Mouse (Mus musculus) stomach, embryonic 15.5 days (tissue): Measurements from ENCODE around the gene Prdx5. TPM values are rescaled to one million over a fixed set of nuclear protein-coding genes. Genes with fewer than 3 reads are reported as not detected.
A peak's percentile ranks its signal among the peaks of the same experiment; 100 is the strongest.

Experiments used
- ATAC-seq: fragments of 200-750 bp; cut with Nextera tagmentation; 2 replicates; pipeline ENCODE4 v1.8.0; 2017; ENCODE audit warnings: low read depth, moderate number of reproducible peaks, moderate TSS enrichment; ENCODE audit not compliant: insufficient read depth, low FRiP score
- H3K27ac ChIP-seq: fragments of 300-500 bp; sonication (generic); 2 replicates; pipeline ENCODE4 v1.5.1; 2015; ENCODE audit warnings: mild to moderate bottlenecking, inconsistent platforms
- H3K27me3 ChIP-seq: fragments of 300-500 bp; sonication (generic); replicated peaks from 2 replicates; pipeline ENCODE4 v1.6.1; 2015; ENCODE audit warnings: inconsistent platforms
- H3K36me3 ChIP-seq: fragments of 300-500 bp; sonication (generic); 2 replicates; pipeline ENCODE4 v1.6.1; 2015; ENCODE audit warnings: inconsistent platforms
- H3K4me1 ChIP-seq: fragments of 300-500 bp; sonication (generic); 2 replicates; pipeline ENCODE4 v1.6.1; 2015; ENCODE audit warnings: inconsistent platforms
- H3K4me2 ChIP-seq: fragments of 300-500 bp; sonication (generic); 2 replicates; pipeline ENCODE4 v1.6.1; 2015; ENCODE audit warnings: mild to moderate bottlenecking, inconsistent platforms
- H3K4me3 ChIP-seq: fragments of 300-500 bp; sonication (generic); replicated peaks from 2 replicates; pipeline ENCODE4 v1.5.1; 2015; ENCODE audit warnings: inconsistent platforms
- H3K9ac ChIP-seq: fragments of 300-500 bp; sonication (generic); 2 replicates; pipeline ENCODE4 v1.6.1; 2015; ENCODE audit warnings: inconsistent platforms
- H3K9me3 ChIP-seq: fragments of 300-500 bp; sonication (generic); 2 replicates; pipeline ENCODE4 v1.6.1; 2016; ENCODE audit warnings: inconsistent platforms
- whole genome bisulfite sequencing: fragments of 180-500 bp; shearing (Covaris S2); methylation state at CpG from one replicate; pipeline ENCODE4 v1.1.7; 2015; 5-methylcytosine and 5-hydroxymethylcytosine counted together
- polyA plus RNA-seq: library from polyadenylated mRNA; unstranded; fragments of >200 nt; fragmentation: Nextera tagmentation; extraction: Ambion mirVana; gene quantifications from 2 replicates; pipeline ENCODE4 v1.2.1, GENCODE M21; 2015

Prdx5 gene
- polyA plus RNA-seq, 1 experiment from 2014 or later: 279 TPM

- H3K27me3 ChIP-seq: no peaks in the 10 kb centered on the region
- ATAC-seq: no peak
- H3K9ac ChIP-seq: no peak overlapping the region
- H3K4me3 ChIP-seq: no peak overlapping the region
- H3K4me1 ChIP-seq: peaks cover 20% of the 10 kb centered on the region
- H3K27ac ChIP-seq: no peak overlapping the region
- H3K9me3 ChIP-seq: no peaks in the 10 kb centered on the region
- 54% methylated on average over 4 of the region's 4 CpGs for WGBS
- no peak overlapping the region for H3K4me2 ChIP-seq
- H3K36me3 ChIP-seq: no peaks in the 10 kb centered on the region
Measured at GRCm38 (mm10) chr19:6947742-6948141, 37.8 kb upstream of the Prdx5 start.

- Histone ChIP-seq H3K9me3 (no peaks in the 10 kb centered on the region), H3K36me3 (no peaks in the 10 kb centered on the region), H3K9ac (no peak overlapping the region), H3K4me2 (no peak overlapping the region), H3K4me3 (no peak overlapping the region), H3K27me3 (no peaks in the 10 kb centered on the region), H3K4me1 (peaks cover 27% of the 10 kb centered on the region), H3K27ac (no peak overlapping the region)
- WGBS: 94% methylated on average over 6 of the region's 6 CpGs
- no peak for ATAC-seq
Measured at GRCm38 (mm10) chr19:6943709-6944108, 33.8 kb upstream of the Prdx5 start.

- peak; percentile 0; the same call in 1 of the 2 replicates for ATAC-seq
Measured at GRCm38 (mm10) chr19:6942764-6943163, 32.9 kb upstream of the Prdx5 start.

GRCm38 (mm10) chr19:6942249-6942691 lies 32.4 kb upstream of the Prdx5 start, which contains the start of gene Gpr137:
Gene Gpr137 (minus strand): TSS chr19:6942480.
- peak within 1 kb of the TSS; percentile 98 for H3K4me2 ChIP-seq
- no peaks in the 10 kb centered on the region for H3K36me3 ChIP-seq
- H3K4me1 ChIP-seq: peaks cover 26% of the 10 kb centered on the region
- peak within 1 kb of the TSS; percentile 88 for H3K9ac ChIP-seq
- no peaks in the 10 kb centered on the region for H3K9me3 ChIP-seq
- no peaks in the 10 kb centered on the region for H3K27me3 ChIP-seq
- H3K4me3 ChIP-seq: peak within 1 kb of the TSS; percentile 72
- under 1% methylated on average over 27 of the region's 27 CpGs for WGBS
- peak within 1 kb of the TSS; percentile 98 for H3K27ac ChIP-seq
- ATAC-seq: peak; percentile 91

More at GRCm38 (mm10) chr19:6942764-6943163, 32.9 kb upstream of the Prdx5 start:
- H3K36me3 ChIP-seq: no peaks in the 10 kb centered on the region
- H3K4me2 ChIP-seq: peak overlapping the region; percentile 98
- H3K9ac ChIP-seq: peak overlapping the region; percentile 81
- H3K27me3 ChIP-seq: no peaks in the 10 kb centered on the region
- 22% methylated on average over 5 of the region's 5 CpGs for WGBS
- no peaks in the 10 kb centered on the region for H3K9me3 ChIP-seq
- peak overlapping the region; percentile 98 for H3K27ac ChIP-seq
- H3K4me3 ChIP-seq: peak overlapping the region; percentile 72
- peaks cover 27% of the 10 kb centered on the region for H3K4me1 ChIP-seq

GRCm38 (mm10) chr19:6941372-6942248 lies 31.7 kb upstream of the Prdx5 start, which contains the start of gene Bad:
Gene Bad (plus strand): TSS chr19:6941861.
- 0% methylated on average over 83 of the region's 83 CpGs for WGBS
- Histone ChIP-seq H3K4me3 (peak within 1 kb of the TSS; percentile 72), H3K9me3 (no peaks in the 10 kb centered on the region), H3K36me3 (no peaks in the 10 kb centered on the region), H3K27me3 (no peaks in the 10 kb centered on the region), H3K4me2 (peak within 1 kb of the TSS; percentile 98), H3K4me1 (peaks cover 24% of the 10 kb centered on the region), H3K9ac (peak within 1 kb of the TSS; percentile 88), H3K27ac (peak within 1 kb of the TSS; percentile 98)
- ATAC-seq: peak; percentile 73

GRCm38 (mm10) chr19:6940396-6941351 lies 30.8 kb upstream of the Prdx5 start:
- Histone ChIP-seq H3K36me3 (no peaks in the 10 kb centered on the region), H3K27ac (peak overlapping the region; percentile 98), H3K9ac (peak overlapping the region; percentile 88), H3K4me2 (peak overlapping the region; percentile 98), H3K4me1 (peaks cover 24% of the 10 kb centered on the region), H3K4me3 (peak overlapping the region; percentile 72), H3K9me3 (no peaks in the 10 kb centered on the region), H3K27me3 (0 out of 2 replicates have a peak, but pooled peaks cover 6% of the 10 kb centered on the region)
- no peak for ATAC-seq
- 19% methylated on average over 29 of the region's 29 CpGs for WGBS

GRCm38 (mm10) chr19:6939106-6940002 lies 29.4 kb upstream of the Prdx5 start:
- Histone ChIP-seq H3K4me1 (peaks cover 25% of the 10 kb centered on the region), H3K36me3 (no peaks in the 10 kb centered on the region), H3K9me3 (no peaks in the 10 kb centered on the region), H3K4me2 (no peak overlapping the region), H3K4me3 (no peak overlapping the region), H3K27me3 (peaks cover 18% of the 10 kb centered on the region), H3K27ac (no peak overlapping the region), H3K9ac (no peak overlapping the region)
- 85% methylated on average over 20 of the region's 20 CpGs for WGBS
- no peak for ATAC-seq

- ATAC-seq: no peak
- H3K9ac ChIP-seq: no peak overlapping the region
- H3K4me2 ChIP-seq: no peak overlapping the region
- H3K4me3 ChIP-seq: no peak overlapping the region
- H3K9me3 ChIP-seq: no peaks in the 10 kb centered on the region
- 78% methylated on average over 16 of the region's 16 CpGs for WGBS
- H3K27ac ChIP-seq: no peak overlapping the region
- peaks cover 26% of the 10 kb centered on the region for H3K4me1 ChIP-seq
- no peaks in the 10 kb centered on the region for H3K36me3 ChIP-seq
- peaks cover 33% of the 10 kb centered on the region for H3K27me3 ChIP-seq
Measured at GRCm38 (mm10) chr19:6937541-6938465, 27.9 kb upstream of the Prdx5 start.

- H3K36me3 ChIP-seq: no peaks in the 10 kb centered on the region
- no peak for ATAC-seq
- no peak overlapping the region for H3K4me3 ChIP-seq
- no peaks in the 10 kb centered on the region for H3K9me3 ChIP-seq
- WGBS: 23% methylated on average over 3 of the region's 3 CpGs
- peaks cover 22% of the 10 kb centered on the region for H3K4me1 ChIP-seq
- H3K27ac ChIP-seq: no peak overlapping the region
- H3K4me2 ChIP-seq: no peak overlapping the region
- H3K27me3 ChIP-seq: peaks cover 48% of the 10 kb centered on the region
- no peak overlapping the region for H3K9ac ChIP-seq
Measured at GRCm38 (mm10) chr19:6936299-6936698, 26.4 kb upstream of the Prdx5 start.
